Mouse (Mus musculus) lung, postnatal 25 days (tissue): ENCODE measurements around the gene Tsc22d4.

ENCODE experiments used
- DNase-seq: peaks from one replicate; pipeline ENCODE4 v3.0.0; 2022; ENCODE audit warnings: low spot score

Tsc22d4 gene

GRCm38 (mm10) chr5:137764609-137765340 lies 19.2 kb downstream of the Tsc22d4 start:
- no peak for DNase-seq

- DNase-seq: no peak
Measured at GRCm38 (mm10) chr5:137766270-137766669, 20.7 kb downstream of the Tsc22d4 start.

- DNase-seq: no peak
Measured at GRCm38 (mm10) chr5:137768475-137768874, 22.9 kb downstream of the Tsc22d4 start.

GRCm38 (mm10) chr5:137770709-137771108 lies 25.2 kb downstream of the Tsc22d4 start:
- DNase-seq: no peak

- DNase-seq: no peak
Measured at GRCm38 (mm10) chr5:137772755-137773154, 27.2 kb downstream of the Tsc22d4 start.

- no peak for DNase-seq
Measured at GRCm38 (mm10) chr5:137775587-137776290, 30.2 kb downstream of the Tsc22d4 start.

- DNase-seq: no peak
Measured at GRCm38 (mm10) chr5:137776408-137776918, 30.9 kb downstream of the Tsc22d4 start.

GRCm38 (mm10) chr5:137777267-137777845 lies 31.8 kb downstream of the Tsc22d4 start:
- no peak for DNase-seq

- peak; percentile 96 for DNase-seq
Measured at GRCm38 (mm10) chr5:137778635-137779034, 33.1 kb downstream of the Tsc22d4 start, which contains the start of gene Ppp1r35. Gene Ppp1r35, plus strand, starts transcription at chr5:137778849.

- no peak for DNase-seq
Measured at GRCm38 (mm10) chr5:137779053-137779933, 33.8 kb downstream of the Tsc22d4 start.

- no peak for DNase-seq
Measured at GRCm38 (mm10) chr5:137781661-137782060, 36.1 kb downstream of the Tsc22d4 start.

- no peak for DNase-seq
Measured at GRCm38 (mm10) chr5:137782776-137783522, 37.4 kb downstream of the Tsc22d4 start.

GRCm38 (mm10) chr5:137783901-137784540 lies 38.5 kb downstream of the Tsc22d4 start:
- DNase-seq: no peak

GRCm38 (mm10) chr5:137784546-137784945 lies 39.0 kb downstream of the Tsc22d4 start:
- no peak for DNase-seq

- peak; percentile 31 for DNase-seq
Measured at GRCm38 (mm10) chr5:137785164-137786031, 39.9 kb downstream of the Tsc22d4 start.

GRCm38 (mm10) chr5:137786109-137786942 lies 40.8 kb downstream of the Tsc22d4 start:
- peak; percentile 99 for DNase-seq

GRCm38 (mm10) chr5:137787151-137787928 lies 41.8 kb downstream of the Tsc22d4 start, which contains the start of the genes Mepce and Zcwpw1:
Gene Mepce, minus strand, starts transcription at chr5:137787655.
Gene Zcwpw1, plus strand, starts transcription at chr5:137787798.
- peak; percentile 95 for DNase-seq

- DNase-seq: no peak
Measured at GRCm38 (mm10) chr5:137788171-137788570, 42.6 kb downstream of the Tsc22d4 start.
